Mouse (Mus musculus): ENCODE results near the gene Pecam1. TPM values are rescaled to one million over a fixed set of nuclear protein-coding genes. Genes with fewer than 3 reads are reported as not detected.

Pecam1 gene
- total RNA-seq (2023): 217 TPM

GRCm38 (mm10) chr11:106750121-106750751 lies at the start of gene Pecam1:
Pecam1 (minus strand) TSS chr11:106750628.

GRCm38 (mm10) chr11:106788775-106789459 lies 38.5 kb upstream of the Pecam1 start, which contains the start of the genes Ddx5 and Cep95:
Ddx5 (minus strand) TSS chr11:106789185.
Cep95 (plus strand) TSS chr11:106789252.

GRCm38 (mm10) chr11:106779388-106780088 lies 29.1 kb upstream of the Pecam1 start, which contains the start of gene Polg2:
Polg2 (minus strand) TSS chr11:106779537.

GRCm38 (mm10) chr11:106751039-106752018 lies 901 bp upstream of the Pecam1 start, which contains the start of gene Milr1:
Milr1 (plus strand) TSS chr11:106751226.

GRCm38 (mm10) chr11:106612961-106613637 lies 137.3 kb downstream of the Pecam1 start, which contains the start of gene Tex2:
Tex2 (minus strand) TSS chr11:106613423.

Other genes starting within 250 kb of the Pecam1 start
- 44.3 TPM for gene Tex2, start 137.2 kb downstream of the Pecam1 start, total RNA-seq (2023)
- gene Milr1, start 598 bp upstream of the Pecam1 start, total RNA-seq (2023): 8.6 TPM
- gene Polg2, start 28.9 kb upstream of the Pecam1 start, total RNA-seq (2023): 78.0 TPM
- 2,875 TPM for gene Ddx5, start 38.6 kb upstream of the Pecam1 start, total RNA-seq (2023)
- 29.2 TPM for gene Cep95, start 38.6 kb upstream of the Pecam1 start, total RNA-seq (2023)
- 68.3 TPM for gene Smurf2, start 170.1 kb upstream of the Pecam1 start, total RNA-seq (2023)
- 15.0 TPM for gene Kpna2, start 248.9 kb upstream of the Pecam1 start, total RNA-seq (2023)

All from CD4-positive naive resting alpha-beta T cell, adult 76 days (primary cell).